Comparison of ENCODE assay signal across 9 mouse cellular contexts in the genomic region with DNA sequence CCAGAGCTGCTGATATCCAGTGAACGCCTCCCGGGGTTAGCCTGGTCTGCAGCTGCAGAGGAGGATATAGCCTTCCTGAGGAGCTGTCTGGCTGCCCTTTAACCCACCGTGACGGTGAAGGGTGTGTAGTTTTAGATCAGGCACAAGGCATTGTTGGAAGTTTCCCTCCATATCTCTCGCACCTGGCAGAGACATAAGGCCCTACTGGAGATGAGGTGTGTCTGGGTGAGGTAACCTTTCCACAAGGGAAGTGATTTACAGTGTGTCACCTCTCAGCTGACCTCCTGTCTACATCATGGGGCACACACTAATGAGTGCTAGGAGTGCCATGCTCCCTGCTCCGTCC. TPM values are rescaled to one million over a fixed set of nuclear protein-coding genes. Genes with fewer than 3 reads are reported as not detected.
DNase-seq lines count a peak whose midpoint lies in the region; ATAC-seq and TF ChIP-seq lines count a peak whose summit lies in the region.
"Had no signal": no experiment of that assay in that cellular context is flagged by ENCODE, and none has a peak within 500 bp of the region (broad histone marks: within the 10 kb centered on the region; RNA-seq: fewer than 3 reads in every experiment).

No protein-coding gene starts in this region.

- H3K9ac ChIP-seq in neural tube, embryonic 11.5 days (ENCODE audit: low read length): 0 out of 2 replicates have a peak overlapping the region, but pooled peaks have one; percentile 99
- peak overlapping the region; percentile 99 for H3K9ac ChIP-seq in limb, embryonic 13.5 days
- H3K9ac ChIP-seq in stomach, postnatal 0 days (ENCODE audit: low read length): peak overlapping the region; percentile 99

- no peak for TF ChIP-seq POLR2A in thymus, adult 2 months (IDR thresholded peaks at IDR 0.05; ENCODE audit: control insufficient read depth, extremely low read depth, insufficient read depth, low read length, poor library complexity)

- no peak for ATAC-seq in neural tube, embryonic 11.5 days (ENCODE audit: insufficient read depth, low FRiP score, low TSS enrichment)
- ATAC-seq in limb, embryonic 13.5 days (ENCODE audit: low FRiP score, low read depth): no peak
- peak; percentile 63 for ATAC-seq in stomach, postnatal 0 days (ENCODE audit: low FRiP score, low TSS enrichment)

- H3K36me3 ChIP-seq in neural tube, embryonic 11.5 days (ENCODE audit: control insufficient read depth, insufficient read depth, low read length): 0 out of 2 replicates have a peak, but pooled peaks cover 2% of the 10 kb centered on the region
- H3K36me3 ChIP-seq in limb, embryonic 13.5 days: peaks cover 30% of the 10 kb centered on the region
- peaks cover 6% of the 10 kb centered on the region; the same call in 1 of the 2 replicates for H3K36me3 ChIP-seq in stomach, postnatal 0 days (ENCODE audit: control insufficient read depth, insufficient read depth, low read length)
- H3K36me3 ChIP-seq in thymus, adult 2 months (ENCODE audit: control insufficient read depth, insufficient read depth, low read length): no peaks in the 10 kb centered on the region

- H3K4me2 ChIP-seq in neural tube, embryonic 11.5 days (ENCODE audit: low read depth): peak overlapping the region; percentile 88
- peak overlapping the region; percentile 86 for H3K4me2 ChIP-seq in limb, embryonic 13.5 days (replicated peaks)
- peak overlapping the region; percentile 91 for H3K4me2 ChIP-seq in stomach, postnatal 0 days (replicated peaks; ENCODE audit: low read depth)

- 66% methylated on average over 6 of the region's 6 CpGs for WGBS in neural tube, embryonic 11.5 days
- WGBS in limb, embryonic 13.5 days: 76% methylated on average over 6 of the region's 6 CpGs
- 55% methylated on average over 6 of the region's 6 CpGs for WGBS in stomach, postnatal 0 days
- 83% methylated on average over 6 of the region's 6 CpGs for WGBS in thymus, adult 2 months

- no peak overlapping the region for H3K27ac ChIP-seq in neural tube, embryonic 11.5 days (ENCODE audit: low read depth, low read length)
- no peak overlapping the region for H3K27ac ChIP-seq in limb, embryonic 13.5 days
- peak overlapping the region; percentile 98 for H3K27ac ChIP-seq in stomach, postnatal 0 days (replicated peaks)
- no peak overlapping the region for H3K27ac ChIP-seq in thymus, adult 2 months (ENCODE audit: control insufficient read depth, insufficient read depth, low read length)

- no peak for TF ChIP-seq CTCF in stomach, postnatal 0 days (IDR thresholded peaks at IDR 0.05; ENCODE audit: low read depth)
- no peak for TF ChIP-seq CTCF in thymus, adult 2 months (IDR thresholded peaks at IDR 0.05; ENCODE audit: borderline replicate concordance, control insufficient read depth, extremely low read depth, insufficient read depth, low read length, poor library complexity)

- no peaks in the 10 kb centered on the region for H3K27me3 ChIP-seq in neural tube, embryonic 11.5 days (ENCODE audit: control insufficient read depth, insufficient read depth, low read length)
- H3K27me3 ChIP-seq in limb, embryonic 13.5 days: no peaks in the 10 kb centered on the region
- no peaks in the 10 kb centered on the region for H3K27me3 ChIP-seq in stomach, postnatal 0 days (ENCODE audit: control insufficient read depth, insufficient read depth, low read length)
- peaks cover 10% of the 10 kb centered on the region for H3K27me3 ChIP-seq in thymus, adult 2 months (ENCODE audit: control insufficient read depth, insufficient read depth, low read length)

- TF ChIP-seq EP300 in stomach, postnatal 0 days (optimal IDR thresholded peaks at IDR 0.05): no peak

- DNase-seq in heart, adult 11 months: peak; percentile 90
- no peak for DNase-seq in heart, adult 8-10 months (ENCODE audit: low spot score)
- DNase-seq in neural tube, embryonic 11.5 days (ENCODE audit: low spot score): no peak
- no peak for DNase-seq in neural tube, embryonic 10.5 days (ENCODE audit: extremely low spot score, low spot score)
- peak; percentile 74 for DNase-seq in stomach, postnatal 0 days (ENCODE audit: low spot score)
- DNase-seq in thymus, adult 2 months: no peak
- no peak for DNase-seq in ovary, adult 18-20 months (ENCODE audit: low spot score)

- peaks cover 19% of the 10 kb centered on the region for H3K4me1 ChIP-seq in neural tube, embryonic 11.5 days (ENCODE audit: control insufficient read depth, insufficient read depth, low read length)
- peaks cover 78% of the 10 kb centered on the region for H3K4me1 ChIP-seq in limb, embryonic 13.5 days
- peaks cover 5% of the 10 kb centered on the region for H3K4me1 ChIP-seq in stomach, postnatal 0 days (replicated peaks; ENCODE audit: control insufficient read depth, insufficient read depth)
- peaks cover 5% of the 10 kb centered on the region; the same call in 1 of the 2 replicates for H3K4me1 ChIP-seq in thymus, adult 2 months (replicated peaks; ENCODE audit: control insufficient read depth, insufficient read depth, low read length)

- no peaks in the 10 kb centered on the region for H3K9me3 ChIP-seq in neural tube, embryonic 11.5 days (ENCODE audit: control insufficient read depth, low read length)
- H3K9me3 ChIP-seq in limb, embryonic 13.5 days: no peaks in the 10 kb centered on the region
- H3K9me3 ChIP-seq in stomach, postnatal 0 days (ENCODE audit: control insufficient read depth, low read length): no peaks in the 10 kb centered on the region

- H3K4me3 ChIP-seq in neural tube, embryonic 11.5 days (ENCODE audit: low read depth, low read length): no peak overlapping the region
- peak overlapping the region; percentile 84 for H3K4me3 ChIP-seq in limb, embryonic 13.5 days
- peak overlapping the region; percentile 83; the same call in 1 of the 2 replicates for H3K4me3 ChIP-seq in stomach, postnatal 0 days (ENCODE audit: low read depth, low read length)
- H3K4me3 ChIP-seq in thymus, adult 2 months (ENCODE audit: control insufficient read depth, insufficient read depth, low read length): no peak overlapping the region
- H3K4me3 ChIP-seq: erythroblast, embryonic 14.5 days had no signal

RNA-seq across cellular contexts. Expression of gene Src, which starts 7.4 kb away (rescaled TPM):
- 1 to 10 TPM; 3.2 to 4.9 (median 3.7) TPM for total RNA-seq in heart, adult 8-10 months (2022)
- polyA plus RNA-seq in neural tube, embryonic 11.5 days (2014; fragmentation: Nextera tagmentation; extraction: Ambion mirVana): 15.1 and 17.8 TPM in 2 replicates
- polyA plus RNA-seq in limb, embryonic 13.5 days (2015; fragmentation: Nextera tagmentation; extraction: Ambion mirVana): 20.8 and 22.4 TPM in 2 replicates
- polyA plus RNA-seq in stomach, postnatal 0 days (2015; fragmentation: Nextera tagmentation; extraction: Ambion mirVana): 12.0 and 12.9 TPM in 2 replicates
- polyA plus RNA-seq in thymus, adult 2 months (2012; rRNA removed): 24.6 and 25.1 TPM in 2 replicates

RNA-seq across cellular contexts. Expression of gene Manbal, which starts 58.2 kb away (rescaled TPM):
- total RNA-seq in heart, adult 8-10 months (2022): 10 to 100 TPM; 19.6 to 24.3 (median 22.9) TPM
- 34.9 and 36.8 TPM in 2 replicates for polyA plus RNA-seq in neural tube, embryonic 11.5 days (2014; fragmentation: Nextera tagmentation; extraction: Ambion mirVana)
- polyA plus RNA-seq in limb, embryonic 13.5 days (2015; fragmentation: Nextera tagmentation; extraction: Ambion mirVana): 93.8 and 104 TPM in 2 replicates
- 68.8 and 68.9 TPM in 2 replicates for polyA plus RNA-seq in stomach, postnatal 0 days (2015; fragmentation: Nextera tagmentation; extraction: Ambion mirVana)
- 68.0 and 72.5 TPM in 2 replicates for polyA plus RNA-seq in thymus, adult 2 months (2012; rRNA removed)

Comparison
In these comparisons a context has a peak if more than half of its experiments do, and no peak if none do; other contexts are left out.
1. DNase-seq: peak in heart, adult 11 months (single experiment) and stomach, postnatal 0 days (single experiment); none in heart, adult 8-10 months (single experiment), neural tube, embryonic 11.5 days (single experiment), neural tube, embryonic 10.5 days (single experiment), thymus, adult 2 months (single experiment) and ovary, adult 18-20 months (single experiment).
2. H3K4me3 ChIP-seq: peak in limb, embryonic 13.5 days (single experiment) and stomach, postnatal 0 days (single experiment); none in neural tube, embryonic 11.5 days (single experiment) and thymus, adult 2 months (single experiment).
3. Peak in every context shown above with its lines, with median percentiles within 50 percentile points of each other: H3K4me2 ChIP-seq and H3K9ac ChIP-seq.